Mouse (Mus musculus): ENCODE data around the gene Haghl.
"Not testable (repeated sequence)": the region's sequence is repeated elsewhere in the genome, so short reads cannot be mapped to it uniquely, and the experiment has no call there.

Gene Haghl

GRCm38 (mm10) chr17:25818851-25819780 lies 33.6 kb upstream of the Haghl start:
- DNase-seq (ENCODE audit: low read depth, low spot score), result no peak

GRCm38 (mm10) chr17:25817662-25818061 lies 32.2 kb upstream of the Haghl start:
- no peak for DNase-seq (ENCODE audit: low read depth, low spot score)

GRCm38 (mm10) chr17:25813471-25813870 lies 28.0 kb upstream of the Haghl start:
- no peak for DNase-seq (ENCODE audit: low read depth, low spot score)

- DNase-seq (ENCODE audit: low read depth, low spot score), result no peak
These were observed 25.4 kb upstream of the Haghl start for GRCm38 (mm10) chr17:25810890-25811289.

GRCm38 (mm10) chr17:25809606-25810340 lies 24.3 kb upstream of the Haghl start:
- no peak for DNase-seq (ENCODE audit: low read depth, low spot score)

- no peak for DNase-seq (ENCODE audit: low read depth, low spot score)
These were observed 23.5 kb upstream of the Haghl start, which contains the start of gene Fbxl16 for GRCm38 (mm10) chr17:25808789-25809605. Gene Fbxl16, plus strand, starts transcription at chr17:25809085.

GRCm38 (mm10) chr17:25808028-25808427 lies 22.6 kb upstream of the Haghl start:
- DNase-seq (ENCODE audit: low read depth, low spot score), result no peak

- DNase-seq (ENCODE audit: low read depth, low spot score), result not testable (repeated sequence)
These were observed 22.0 kb upstream of the Haghl start for GRCm38 (mm10) chr17:25807452-25807851.

GRCm38 (mm10) chr17:25806507-25806906 lies 21.0 kb upstream of the Haghl start:
- DNase-seq (ENCODE audit: low read depth, low spot score), result no peak

- DNase-seq (ENCODE audit: low read depth, low spot score), result peak; percentile 59
These were observed 17.5 kb upstream of the Haghl start for GRCm38 (mm10) chr17:25802825-25803517.

GRCm38 (mm10) chr17:25801029-25801428 lies 15.6 kb upstream of the Haghl start:
- peak; percentile 56 for DNase-seq (ENCODE audit: low read depth, low spot score)

GRCm38 (mm10) chr17:25796951-25797369 lies 11.5 kb upstream of the Haghl start, which contains the start of gene Metrn:
Gene Metrn, minus strand, starts transcription at chr17:25797136.
- peak; percentile 83 for DNase-seq (ENCODE audit: low read depth, low spot score)

GRCm38 (mm10) chr17:25796211-25796771 lies 10.8 kb upstream of the Haghl start:
- no peak for DNase-seq (ENCODE audit: low read depth, low spot score)

GRCm38 (mm10) chr17:25795609-25796092 lies 10.2 kb upstream of the Haghl start, which contains the start of gene AC134908.4:
Gene AC134908.4, minus strand, starts transcription at chr17:25795659.
- peak; percentile 58 for DNase-seq (ENCODE audit: low read depth, low spot score)

- DNase-seq (ENCODE audit: low read depth, low spot score), result no peak
These were observed 9.5 kb upstream of the Haghl start for GRCm38 (mm10) chr17:25794998-25795397.

GRCm38 (mm10) chr17:25794197-25794596 lies 8.7 kb upstream of the Haghl start:
- DNase-seq (ENCODE audit: low read depth, low spot score), result no peak

- DNase-seq (ENCODE audit: low read depth, low spot score), result peak; percentile 42
These were observed 7.1 kb upstream of the Haghl start, which contains the start of gene Fam173a for GRCm38 (mm10) chr17:25792615-25793014. Gene Fam173a, minus strand, starts transcription at chr17:25792901.

GRCm38 (mm10) chr17:25791843-25792527 lies 6.5 kb upstream of the Haghl start:
- DNase-seq (ENCODE audit: low read depth, low spot score), result peak; percentile 69

- no peak for DNase-seq (ENCODE audit: low read depth, low spot score)
These were observed 5.9 kb upstream of the Haghl start for GRCm38 (mm10) chr17:25791320-25791842.

Data from embryo, embryonic 11.5 days (tissue).